Mouse (Mus musculus): Measurements from ENCODE around the gene Gm20388. TPM values are rescaled to one million over a fixed set of nuclear protein-coding genes. Genes with fewer than 3 reads are reported as not detected.
A peak's percentile ranks its signal among the peaks of the same experiment; 100 is the strongest.

Gm20388 gene
- polyA plus RNA-seq, 1 experiment: 23.9 TPM

- TF ChIP-seq CTCF (IDR thresholded peaks at IDR 0.05; ENCODE audit: extremely low read depth, insufficient read depth, low read length): no peak
- no peak for TF ChIP-seq POLR2A (IDR thresholded peaks at IDR 0.05; ENCODE audit: extremely low read depth, insufficient read depth, low read length)
- peaks cover 1% of the 10 kb centered on the region; the same call in 1 of the 2 replicates for H3K4me1 ChIP-seq (ENCODE audit: control insufficient read depth, insufficient read depth, low read length)
- H3K4me3 ChIP-seq (ENCODE audit: insufficient read depth, low read length): no peak overlapping the region
- no peak overlapping the region for H3K27ac ChIP-seq (ENCODE audit: insufficient read depth, low read length)
Measured at GRCm38 (mm10) chr8:121598190-121598589, 1687.5 kb downstream of the Gm20388 start.

DNA sequence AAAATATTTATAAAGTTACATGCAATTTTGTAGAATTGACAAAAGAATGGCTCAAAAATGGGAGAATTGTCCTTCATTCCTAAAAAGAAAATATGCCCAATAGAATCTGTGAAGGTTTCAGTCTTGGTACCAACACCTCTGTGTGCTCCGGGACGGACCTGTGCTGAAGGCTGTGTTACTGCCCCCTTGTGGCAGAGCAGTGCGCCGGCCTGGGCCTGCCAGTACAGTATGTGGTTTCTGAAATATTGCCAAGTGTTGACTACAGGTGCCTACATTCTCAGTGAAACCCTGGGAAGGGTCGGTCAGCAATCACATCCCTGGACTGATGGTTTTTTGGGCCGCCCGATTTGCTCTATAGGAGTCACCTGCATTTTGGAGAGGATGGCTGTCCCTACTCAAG, 1688.3 kb downstream of the Gm20388 start:
- Histone ChIP-seq H3K4me3 (ENCODE audit: insufficient read depth, low read length) (no peak overlapping the region), H3K4me1 (ENCODE audit: control insufficient read depth, insufficient read depth, low read length) (no peaks in the 10 kb centered on the region), H3K27ac (ENCODE audit: insufficient read depth, low read length) (no peak overlapping the region)
- no peak for TF ChIP-seq POLR2A (IDR thresholded peaks at IDR 0.05; ENCODE audit: extremely low read depth, insufficient read depth, low read length)
- TF ChIP-seq CTCF (IDR thresholded peaks at IDR 0.05; ENCODE audit: extremely low read depth, insufficient read depth, low read length): peak; percentile 70

GRCm38 (mm10) chr8:121599842-121600241, 1689.2 kb downstream of the Gm20388 start:
- no peak overlapping the region for H3K4me3 ChIP-seq (ENCODE audit: insufficient read depth, low read length)
- TF ChIP-seq POLR2A (IDR thresholded peaks at IDR 0.05; ENCODE audit: extremely low read depth, insufficient read depth, low read length): no peak
- TF ChIP-seq CTCF (IDR thresholded peaks at IDR 0.05; ENCODE audit: extremely low read depth, insufficient read depth, low read length): no peak
- no peak overlapping the region for H3K27ac ChIP-seq (ENCODE audit: insufficient read depth, low read length)
- no peaks in the 10 kb centered on the region for H3K4me1 ChIP-seq (ENCODE audit: control insufficient read depth, insufficient read depth, low read length)

GRCm38 (mm10) chr8:121602411-121602810, 1691.8 kb downstream of the Gm20388 start:
- Histone ChIP-seq H3K27ac (ENCODE audit: insufficient read depth, low read length) (no peak overlapping the region), H3K4me1 (ENCODE audit: control insufficient read depth, insufficient read depth, low read length) (no peaks in the 10 kb centered on the region), H3K4me3 (ENCODE audit: insufficient read depth, low read length) (no peak overlapping the region)
- TF ChIP-seq CTCF (IDR thresholded peaks at IDR 0.05; ENCODE audit: extremely low read depth, insufficient read depth, low read length): no peak

DNA sequence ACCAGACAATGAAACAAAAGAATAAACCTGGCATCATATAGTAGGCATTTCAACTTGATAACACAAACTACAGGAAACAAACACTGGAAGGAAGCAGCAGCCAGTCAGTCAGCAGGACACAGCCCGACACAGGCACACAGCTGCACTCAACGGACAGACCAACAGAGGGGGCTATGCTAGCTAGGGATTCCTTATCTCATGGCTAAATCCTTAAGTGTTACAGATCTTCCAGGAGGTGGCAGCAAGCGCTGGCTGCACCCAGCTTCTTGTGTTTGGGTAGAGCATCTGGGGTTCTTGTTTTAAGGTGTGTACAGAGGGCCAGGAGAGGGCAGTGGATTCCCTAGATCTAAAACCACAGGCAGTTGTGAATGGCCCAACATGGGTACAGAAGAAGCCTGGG, 1692.2 kb downstream of the Gm20388 start:
- H3K27ac ChIP-seq (ENCODE audit: insufficient read depth, low read length): no peak overlapping the region
- no peak overlapping the region for H3K4me3 ChIP-seq (ENCODE audit: insufficient read depth, low read length)
- no peak for TF ChIP-seq POLR2A (IDR thresholded peaks at IDR 0.05; ENCODE audit: extremely low read depth, insufficient read depth, low read length)
- TF ChIP-seq CTCF (IDR thresholded peaks at IDR 0.05; ENCODE audit: extremely low read depth, insufficient read depth, low read length): peak; percentile 98
- H3K4me1 ChIP-seq (ENCODE audit: control insufficient read depth, insufficient read depth, low read length): no peaks in the 10 kb centered on the region

- H3K27ac ChIP-seq (ENCODE audit: insufficient read depth, low read length): no peak overlapping the region
- no peak overlapping the region for H3K4me3 ChIP-seq (ENCODE audit: insufficient read depth, low read length)
- TF ChIP-seq POLR2A (IDR thresholded peaks at IDR 0.05; ENCODE audit: extremely low read depth, insufficient read depth, low read length) (no peak), CTCF (IDR thresholded peaks at IDR 0.05; ENCODE audit: extremely low read depth, insufficient read depth, low read length) (no peak)
- no peaks in the 10 kb centered on the region for H3K4me1 ChIP-seq (ENCODE audit: control insufficient read depth, insufficient read depth, low read length)
Measured at GRCm38 (mm10) chr8:121603801-121604200, 1693.2 kb downstream of the Gm20388 start.

GRCm38 (mm10) chr8:121607661-121608060, 1697.0 kb downstream of the Gm20388 start:
- Histone ChIP-seq H3K4me3 (ENCODE audit: insufficient read depth, low read length) (no peak overlapping the region), H3K4me1 (ENCODE audit: control insufficient read depth, insufficient read depth, low read length) (no peaks in the 10 kb centered on the region), H3K27ac (ENCODE audit: insufficient read depth, low read length) (no peak overlapping the region)
- peak; percentile 40 for TF ChIP-seq CTCF (IDR thresholded peaks at IDR 0.05; ENCODE audit: extremely low read depth, insufficient read depth, low read length)
- TF ChIP-seq POLR2A (IDR thresholded peaks at IDR 0.05; ENCODE audit: extremely low read depth, insufficient read depth, low read length): no peak

GRCm38 (mm10) chr8:121609251-121609650, 1698.6 kb downstream of the Gm20388 start:
- Histone ChIP-seq H3K4me1 (ENCODE audit: control insufficient read depth, insufficient read depth, low read length) (no peaks in the 10 kb centered on the region), H3K4me3 (ENCODE audit: insufficient read depth, low read length) (no peak overlapping the region), H3K27ac (ENCODE audit: insufficient read depth, low read length) (no peak overlapping the region)
- TF ChIP-seq CTCF (IDR thresholded peaks at IDR 0.05; ENCODE audit: extremely low read depth, insufficient read depth, low read length) (no peak), POLR2A (IDR thresholded peaks at IDR 0.05; ENCODE audit: extremely low read depth, insufficient read depth, low read length) (no peak)

DNA sequence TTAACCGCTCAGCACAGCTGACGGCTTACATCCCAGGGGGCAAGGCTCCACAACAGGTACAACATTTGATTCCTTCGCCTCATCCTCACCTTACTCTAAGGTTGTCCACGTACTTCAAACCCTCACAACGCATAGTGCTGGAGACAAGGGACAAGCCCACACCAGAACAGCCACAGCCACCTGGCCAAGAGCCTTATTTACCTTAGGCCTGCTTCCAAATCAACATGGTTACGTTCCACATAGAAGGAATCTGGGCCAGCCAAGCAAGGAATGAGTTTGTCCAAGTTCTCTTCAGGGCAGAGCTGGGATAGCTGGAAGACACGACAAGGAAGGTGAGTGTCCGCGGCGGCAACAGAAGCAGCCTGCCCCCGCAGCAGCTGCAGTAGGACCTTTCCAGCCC, 1699.3 kb downstream of the Gm20388 start:
- TF ChIP-seq CTCF (IDR thresholded peaks at IDR 0.05; ENCODE audit: extremely low read depth, insufficient read depth, low read length): no peak
- TF ChIP-seq POLR2A (IDR thresholded peaks at IDR 0.05; ENCODE audit: extremely low read depth, insufficient read depth, low read length): no peak
- Histone ChIP-seq H3K27ac (ENCODE audit: insufficient read depth, low read length) (no peak overlapping the region), H3K4me3 (ENCODE audit: insufficient read depth, low read length) (no peak overlapping the region), H3K4me1 (ENCODE audit: control insufficient read depth, insufficient read depth, low read length) (no peaks in the 10 kb centered on the region)

- TF ChIP-seq CTCF (IDR thresholded peaks at IDR 0.05; ENCODE audit: extremely low read depth, insufficient read depth, low read length) (no peak), POLR2A (IDR thresholded peaks at IDR 0.05; ENCODE audit: extremely low read depth, insufficient read depth, low read length) (no peak)
- no peak overlapping the region for H3K4me3 ChIP-seq (ENCODE audit: insufficient read depth, low read length)
- no peak overlapping the region for H3K27ac ChIP-seq (ENCODE audit: insufficient read depth, low read length)
- H3K4me1 ChIP-seq (ENCODE audit: control insufficient read depth, insufficient read depth, low read length): peaks cover 2% of the 10 kb centered on the region; the same call in 1 of the 2 replicates
Measured at GRCm38 (mm10) chr8:121613419-121613818, 1702.8 kb downstream of the Gm20388 start.

Measured in cortical plate, adult 2 months (tissue).